Mouse (Mus musculus): ENCODE measurements at regions not wholly inside any gene's neighbourhood (a gene's known extent, or its start where the extent isn't known, plus 50 kb on each side); places are given as distances from the start of the nearest gene placed in this dataset.

- no peak for ATAC-seq (ENCODE audit: low read depth)
- no peaks in the 10 kb centered on the region for H3K27me3 ChIP-seq (replicated peaks; ENCODE audit: control insufficient read depth, insufficient read depth, low read length)
- H3K4me3 ChIP-seq (ENCODE audit: low read depth, low read length): no peak overlapping the region
- H3K4me2 ChIP-seq (ENCODE audit: low read depth, low read length): no peak overlapping the region
- H3K27ac ChIP-seq (replicated peaks; ENCODE audit: low read depth, low read length): no peak overlapping the region
- H3K36me3 ChIP-seq (ENCODE audit: control insufficient read depth, insufficient read depth, low read length): no peaks in the 10 kb centered on the region
- no peaks in the 10 kb centered on the region for H3K9me3 ChIP-seq (ENCODE audit: control insufficient read depth, low read length)
- no peak overlapping the region for H3K9ac ChIP-seq (ENCODE audit: low read depth, low read length)
- peaks cover 16% of the 10 kb centered on the region for H3K4me1 ChIP-seq (ENCODE audit: control insufficient read depth, insufficient read depth, low read length)
- WGBS: 59% methylated on average over 4 of the region's 4 CpGs
- peak; percentile 51 for DNase-seq (ENCODE audit: low spot score)
Observed at GRCm38 (mm10) chr7:83075159-83075952, 208.2 kb downstream of the Mex3b start.

DNA sequence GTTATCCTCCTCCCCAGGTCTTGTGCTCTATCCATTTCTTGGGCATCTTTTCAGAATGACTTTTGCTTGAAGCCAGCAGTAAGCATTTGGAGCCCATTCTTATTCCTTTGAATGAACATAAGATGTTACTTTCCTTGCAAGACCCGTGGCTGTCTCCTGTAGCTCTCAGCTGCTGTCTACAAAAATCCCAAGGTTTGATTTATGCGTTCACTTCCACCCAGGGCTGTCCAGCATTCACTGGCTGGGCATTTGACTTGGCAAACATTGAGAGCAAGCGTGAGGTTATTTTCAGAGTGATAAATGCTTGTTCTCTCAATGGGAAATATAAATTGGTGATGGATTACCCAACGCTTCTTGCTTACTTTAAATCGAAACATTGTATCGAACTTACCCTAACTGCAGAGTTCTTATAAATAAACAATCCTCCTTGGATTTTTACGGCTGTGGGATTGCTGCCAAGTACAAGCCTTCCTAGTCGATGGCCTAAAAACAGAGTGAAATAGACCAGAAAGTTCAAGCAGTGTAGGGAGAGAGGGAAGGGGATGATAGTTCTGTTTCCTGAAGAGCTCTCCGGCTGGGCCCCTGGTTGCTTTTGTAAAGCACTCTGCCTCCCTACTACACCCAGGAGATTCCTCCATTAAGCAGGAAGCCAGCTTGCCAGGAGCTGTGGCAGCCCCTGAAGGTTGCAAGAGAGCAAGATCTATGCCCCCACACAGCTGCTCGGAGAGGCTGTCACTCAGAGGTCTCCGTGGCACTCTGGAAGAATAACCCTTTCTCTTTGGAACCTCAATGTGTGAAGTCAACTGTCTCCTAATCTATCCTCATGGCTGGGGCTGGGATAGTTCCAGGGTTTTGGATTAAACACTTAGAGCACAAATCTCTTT is 210.1 kb downstream of the Mex3b start:
- Histone ChIP-seq H3K27me3 (replicated peaks; ENCODE audit: control insufficient read depth, insufficient read depth, low read length) (no peaks in the 10 kb centered on the region), H3K9ac (ENCODE audit: low read depth, low read length) (no peak overlapping the region), H3K4me1 (ENCODE audit: control insufficient read depth, insufficient read depth, low read length) (peaks cover 13% of the 10 kb centered on the region), H3K9me3 (ENCODE audit: control insufficient read depth, low read length) (no peaks in the 10 kb centered on the region), H3K4me2 (ENCODE audit: low read depth, low read length) (no peak overlapping the region), H3K27ac (replicated peaks; ENCODE audit: low read depth, low read length) (peak overlapping the region; percentile 25; the same call in 1 of the 2 replicates), H3K36me3 (ENCODE audit: control insufficient read depth, insufficient read depth, low read length) (no peaks in the 10 kb centered on the region), H3K4me3 (ENCODE audit: low read depth, low read length) (no peak overlapping the region)
- ATAC-seq (ENCODE audit: low read depth) (no peak), DNase-seq (ENCODE audit: low spot score) (peak; percentile 55)
- WGBS: 28% methylated on average over 11 of the region's 11 CpGs

DNA sequence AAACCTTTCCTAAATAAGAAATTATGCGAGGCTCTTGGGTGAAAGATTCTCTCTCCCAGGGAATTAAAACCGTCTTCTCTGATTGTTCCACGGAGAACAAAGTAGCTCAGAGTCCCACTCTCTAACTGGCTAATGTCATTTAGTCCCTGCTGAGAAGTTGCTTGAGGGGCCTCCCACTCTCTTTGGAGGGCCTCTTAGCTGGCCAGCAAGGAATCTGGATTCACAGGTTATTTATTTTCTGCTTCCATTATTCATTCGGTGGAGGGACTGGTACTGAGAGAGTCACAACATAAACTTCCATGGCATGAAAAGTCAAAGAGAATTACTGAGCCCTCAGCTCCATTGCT is 210.8 kb downstream of the Mex3b start:
- no peaks in the 10 kb centered on the region for H3K9me3 ChIP-seq (ENCODE audit: control insufficient read depth, low read length)
- WGBS: 25% methylated on average over 4 of the region's 4 CpGs
- H3K4me1 ChIP-seq (ENCODE audit: control insufficient read depth, insufficient read depth, low read length): peaks cover 13% of the 10 kb centered on the region
- DNase-seq (ENCODE audit: low spot score): no peak
- no peak overlapping the region for H3K9ac ChIP-seq (ENCODE audit: low read depth, low read length)
- no peak overlapping the region for H3K4me3 ChIP-seq (ENCODE audit: low read depth, low read length)
- H3K36me3 ChIP-seq (ENCODE audit: control insufficient read depth, insufficient read depth, low read length): no peaks in the 10 kb centered on the region
- no peak overlapping the region; the same call in 1 of the 2 replicates for H3K27ac ChIP-seq (replicated peaks; ENCODE audit: low read depth, low read length)
- no peaks in the 10 kb centered on the region for H3K27me3 ChIP-seq (replicated peaks; ENCODE audit: control insufficient read depth, insufficient read depth, low read length)
- ATAC-seq (ENCODE audit: low read depth): no peak
- no peak overlapping the region for H3K4me2 ChIP-seq (ENCODE audit: low read depth, low read length)

- H3K4me3 ChIP-seq (ENCODE audit: low read depth, low read length): no peak overlapping the region
- H3K9ac ChIP-seq (ENCODE audit: low read depth, low read length): no peak overlapping the region
- peaks cover 13% of the 10 kb centered on the region for H3K4me1 ChIP-seq (ENCODE audit: control insufficient read depth, insufficient read depth, low read length)
- no peaks in the 10 kb centered on the region for H3K27me3 ChIP-seq (replicated peaks; ENCODE audit: control insufficient read depth, insufficient read depth, low read length)
- no peak overlapping the region for H3K27ac ChIP-seq (replicated peaks; ENCODE audit: low read depth, low read length)
- ATAC-seq (ENCODE audit: low read depth): no peak
- WGBS: 88% methylated on average over 4 of the region's 4 CpGs
- no peaks in the 10 kb centered on the region for H3K36me3 ChIP-seq (ENCODE audit: control insufficient read depth, insufficient read depth, low read length)
- DNase-seq (ENCODE audit: low spot score): no peak
- H3K9me3 ChIP-seq (ENCODE audit: control insufficient read depth, low read length): no peaks in the 10 kb centered on the region
- no peak overlapping the region for H3K4me2 ChIP-seq (ENCODE audit: low read depth, low read length)
Observed at GRCm38 (mm10) chr7:83078695-83079094, 211.6 kb downstream of the Mex3b start.

DNA sequence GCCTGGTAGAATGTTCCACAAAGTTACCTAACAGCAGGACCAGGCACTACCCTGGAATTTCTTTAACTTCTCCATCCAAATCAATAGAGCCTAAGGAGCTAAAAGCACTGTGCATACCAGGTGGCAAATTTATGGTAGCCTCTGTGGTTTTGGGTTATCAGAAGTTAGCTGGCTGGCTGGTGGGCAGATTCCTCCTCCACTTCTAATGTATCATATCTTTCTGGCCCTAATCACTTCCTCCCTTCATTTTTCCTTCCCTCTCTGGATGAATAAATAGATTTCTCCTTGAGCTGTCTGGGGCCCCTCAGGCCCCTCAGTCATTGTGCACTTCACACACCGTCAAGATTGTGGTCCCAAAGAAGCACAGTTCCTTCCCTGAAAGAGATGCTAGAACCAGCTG is 212.7 kb downstream of the Mex3b start:
- 76% methylated on average over 1 of the region's 1 CpGs for WGBS
- no peaks in the 10 kb centered on the region for H3K9me3 ChIP-seq (ENCODE audit: control insufficient read depth, low read length)
- no peak overlapping the region for H3K4me3 ChIP-seq (ENCODE audit: low read depth, low read length)
- no peaks in the 10 kb centered on the region for H3K36me3 ChIP-seq (ENCODE audit: control insufficient read depth, insufficient read depth, low read length)
- DNase-seq (ENCODE audit: low spot score) (no peak), ATAC-seq (ENCODE audit: low read depth) (no peak)
- peaks cover 13% of the 10 kb centered on the region for H3K4me1 ChIP-seq (ENCODE audit: control insufficient read depth, insufficient read depth, low read length)
- H3K27me3 ChIP-seq (replicated peaks; ENCODE audit: control insufficient read depth, insufficient read depth, low read length): no peaks in the 10 kb centered on the region
- no peak overlapping the region for H3K27ac ChIP-seq (replicated peaks; ENCODE audit: low read depth, low read length)
- no peak overlapping the region for H3K9ac ChIP-seq (ENCODE audit: low read depth, low read length)
- H3K4me2 ChIP-seq (ENCODE audit: low read depth, low read length): no peak overlapping the region

DNA sequence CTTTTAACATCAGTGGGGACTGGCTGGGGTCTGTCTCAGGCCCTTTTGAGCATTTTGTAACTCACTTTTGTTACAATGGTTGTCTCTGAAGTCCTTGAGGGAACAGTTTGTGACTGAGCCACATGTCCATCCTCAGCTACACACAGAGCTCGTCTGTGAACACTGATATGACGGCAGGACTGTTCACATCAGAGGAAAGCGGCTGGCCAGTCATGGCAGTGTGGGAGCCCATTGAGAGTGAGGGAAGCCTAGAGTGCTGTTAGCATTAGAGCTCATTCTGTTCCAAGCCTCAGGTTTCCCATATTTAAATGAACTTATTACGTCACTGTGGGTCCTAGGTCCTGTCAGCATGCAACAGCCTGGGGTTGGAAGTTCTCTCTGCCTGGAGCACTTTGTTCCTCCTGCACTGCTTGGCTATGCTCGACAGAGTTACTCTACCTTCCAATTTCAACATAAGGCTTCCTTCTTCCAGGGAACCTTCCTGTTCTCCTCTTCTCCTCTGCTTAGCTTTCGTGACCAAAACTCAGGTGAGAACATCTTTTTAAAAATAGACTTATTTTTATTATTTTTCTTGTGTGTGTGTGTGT is 217.5 kb downstream of the Mex3b start:
- Histone ChIP-seq H3K27me3 (replicated peaks; ENCODE audit: control insufficient read depth, insufficient read depth, low read length) (no peaks in the 10 kb centered on the region), H3K27ac (replicated peaks; ENCODE audit: low read depth, low read length) (no peak overlapping the region), H3K9ac (ENCODE audit: low read depth, low read length) (no peak overlapping the region), H3K4me1 (ENCODE audit: control insufficient read depth, insufficient read depth, low read length) (peaks cover 20% of the 10 kb centered on the region), H3K9me3 (ENCODE audit: control insufficient read depth, low read length) (no peaks in the 10 kb centered on the region), H3K4me3 (ENCODE audit: low read depth, low read length) (no peak overlapping the region), H3K36me3 (ENCODE audit: control insufficient read depth, insufficient read depth, low read length) (no peaks in the 10 kb centered on the region), H3K4me2 (ENCODE audit: low read depth, low read length) (no peak overlapping the region)
- 65% methylated on average over 6 of the region's 6 CpGs for WGBS
- no peak for DNase-seq (ENCODE audit: low spot score)
- no peak for ATAC-seq (ENCODE audit: low read depth)

DNA sequence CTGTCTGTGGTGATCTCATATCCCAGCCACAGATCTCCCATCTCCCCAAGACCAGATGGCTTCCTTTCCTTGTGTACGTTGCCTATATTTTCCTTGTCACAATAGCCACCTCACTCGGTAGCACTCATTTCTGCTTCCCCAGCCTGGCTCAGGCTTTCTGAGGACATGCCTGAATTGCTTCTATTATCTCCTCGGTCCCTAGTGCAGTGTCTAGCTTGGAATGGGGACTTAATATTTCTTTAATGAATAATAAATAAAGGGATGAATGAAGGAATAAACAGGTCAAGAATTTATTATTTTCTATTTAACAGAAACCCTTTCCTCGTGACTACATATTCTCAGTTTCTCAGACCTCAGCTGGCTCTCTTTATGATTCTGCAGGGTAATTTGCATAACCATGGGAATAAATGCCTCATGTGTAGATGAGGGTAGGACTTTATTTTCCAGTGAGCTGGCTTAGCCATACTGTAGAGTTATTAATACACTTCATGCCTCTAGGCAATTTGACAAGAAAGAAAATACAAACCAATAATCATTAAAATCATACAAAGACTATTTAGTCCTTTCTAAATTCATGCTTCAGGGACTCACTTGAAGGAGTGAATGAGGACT is 218.5 kb downstream of the Mex3b start:
- Histone ChIP-seq H3K27ac (replicated peaks; ENCODE audit: low read depth, low read length) (no peak overlapping the region), H3K9me3 (ENCODE audit: control insufficient read depth, low read length) (no peaks in the 10 kb centered on the region), H3K4me2 (ENCODE audit: low read depth, low read length) (no peak overlapping the region), H3K27me3 (replicated peaks; ENCODE audit: control insufficient read depth, insufficient read depth, low read length) (no peaks in the 10 kb centered on the region), H3K9ac (ENCODE audit: low read depth, low read length) (no peak overlapping the region), H3K4me1 (ENCODE audit: control insufficient read depth, insufficient read depth, low read length) (peaks cover 25% of the 10 kb centered on the region), H3K36me3 (ENCODE audit: control insufficient read depth, insufficient read depth, low read length) (no peaks in the 10 kb centered on the region), H3K4me3 (ENCODE audit: low read depth, low read length) (no peak overlapping the region)
- ATAC-seq (ENCODE audit: low read depth) (no peak), DNase-seq (ENCODE audit: low spot score) (no peak)
- 67% methylated on average over 4 of the region's 4 CpGs for WGBS

DNA sequence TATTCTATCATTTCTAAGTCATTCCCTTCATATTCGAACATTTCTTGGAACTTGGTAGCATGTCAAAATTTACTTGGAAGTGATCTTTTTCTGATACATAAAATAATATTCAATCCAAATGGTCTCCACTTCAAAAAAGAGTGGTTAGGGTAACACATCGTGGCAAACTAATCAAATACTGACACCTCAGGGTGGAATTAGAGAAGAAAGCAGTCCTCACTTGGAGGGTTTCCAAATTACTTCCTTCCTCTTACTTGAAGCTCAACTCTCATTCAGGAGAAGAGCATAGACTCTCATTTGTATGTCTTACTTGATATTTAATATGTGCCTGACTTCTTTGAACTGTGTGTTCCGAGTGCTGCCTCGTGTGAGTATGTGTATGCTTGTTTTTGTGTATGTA is 220.3 kb downstream of the Mex3b start:
- Histone ChIP-seq H3K27me3 (replicated peaks; ENCODE audit: control insufficient read depth, insufficient read depth, low read length) (no peaks in the 10 kb centered on the region), H3K4me2 (ENCODE audit: low read depth, low read length) (no peak overlapping the region), H3K9ac (ENCODE audit: low read depth, low read length) (no peak overlapping the region), H3K4me1 (ENCODE audit: control insufficient read depth, insufficient read depth, low read length) (peaks cover 25% of the 10 kb centered on the region), H3K4me3 (ENCODE audit: low read depth, low read length) (no peak overlapping the region), H3K36me3 (ENCODE audit: control insufficient read depth, insufficient read depth, low read length) (no peaks in the 10 kb centered on the region), H3K9me3 (ENCODE audit: control insufficient read depth, low read length) (no peaks in the 10 kb centered on the region), H3K27ac (replicated peaks; ENCODE audit: low read depth, low read length) (no peak overlapping the region)
- DNase-seq (ENCODE audit: low spot score): no peak
- WGBS: 47% methylated on average over 4 of the region's 4 CpGs
- no peak for ATAC-seq (ENCODE audit: low read depth)
